Mouse (Mus musculus) limb, embryonic 14.5 days (tissue): ENCODE measurements around the gene Galnt9. TPM values are rescaled to one million over a fixed set of nuclear protein-coding genes. Genes with fewer than 3 reads are reported as not detected.

Experiments used
- ATAC-seq: fragments of 200-750 bp; cut with Nextera tagmentation; 2 replicates; pipeline ENCODE4 v1.8.0; 2017; ENCODE audit warnings: low read depth, moderate number of reproducible peaks, moderate TSS enrichment; ENCODE audit not compliant: low FRiP score
- DNase-seq: peaks from one replicate; pipeline ENCODE4 v3.0.0-alpha.2; 2015; ENCODE audit warnings: low spot score
- H3K27ac ChIP-seq: fragments of 300-500 bp; sonication (generic); replicated peaks from 2 replicates; pipeline ENCODE4 v1.5.1; 2014; ENCODE audit warnings: low read depth, mild to moderate bottlenecking, low read length, moderate library complexity, mixed read lengths
- H3K27me3 ChIP-seq: fragments of 300-500 bp; sonication (generic); 2 replicates; pipeline ENCODE4 v1.6.1; 2014; ENCODE audit warnings: low read length, mixed read lengths; ENCODE audit not compliant: control insufficient read depth, insufficient read depth
- H3K36me3 ChIP-seq: fragments of 300-500 bp; sonication (generic); 2 replicates; pipeline ENCODE4 v1.6.1; 2014; ENCODE audit warnings: mild to moderate bottlenecking, low read length, moderate library complexity, mixed read lengths; ENCODE audit not compliant: control insufficient read depth, insufficient read depth
- H3K4me1 ChIP-seq: fragments of 300-500 bp; sonication (generic); 2 replicates; pipeline ENCODE4 v1.6.1; 2014; ENCODE audit warnings: antibody characterized with exemption, low read length, mixed read lengths; ENCODE audit not compliant: control insufficient read depth, insufficient read depth
- H3K4me2 ChIP-seq: fragments of 300-500 bp; sonication (generic); replicated peaks from 2 replicates; pipeline ENCODE4 v1.6.1; 2014; ENCODE audit warnings: low read depth, mild to moderate bottlenecking, low read length, moderate library complexity; ENCODE audit not compliant: severe bottlenecking
- H3K4me3 ChIP-seq: fragments of 300-500 bp; sonication (generic); replicated peaks from 2 replicates; pipeline ENCODE4 v1.5.1; 2014; ENCODE audit warnings: low read length
- H3K9ac ChIP-seq: fragments of 300-500 bp; sonication (generic); 2 replicates; pipeline ENCODE4 v1.6.1; 2014; ENCODE audit warnings: mild to moderate bottlenecking, low read depth, low read length, moderate library complexity; ENCODE audit not compliant: severe bottlenecking
- H3K9me3 ChIP-seq: fragments of 300-500 bp; sonication (generic); 2 replicates; pipeline ENCODE4 v1.6.1; 2016; ENCODE audit warnings: low read length; ENCODE audit not compliant: control insufficient read depth
- POLR2A ChIP-seq: fragments of 200-500 bp; IDR thresholded peaks from 2 replicates; pipeline ENCODE4 v1.8.0; 2012; ENCODE audit warnings: inconsistent platforms, mild to moderate bottlenecking, moderate library complexity, borderline replicate concordance; ENCODE audit not compliant: insufficient read depth, insufficient read length; ENCODE audit errors: extremely low read depth
- WGBS: fragments of 180-500 bp; shearing (Covaris S2); extraction: QIAGEN DNeasy Blood & Tissue Kit; methylation state at CpG from one replicate; pipeline ENCODE4 v1.1.7; 2014; 5-methylcytosine and 5-hydroxymethylcytosine counted together
- polyA plus RNA-seq, 2 experiments: library from polyadenylated mRNA; depleted of rRNA in 1 of 2; stranded (reverse) in 1 of 2; unstranded in 1 of 2; fragments of >200 nt; fragmentation: Nextera tagmentation in 1 of 2; extraction: Ambion mirVana in 1 of 2; gene quantifications; 2 replicates each; pipeline versions ENCODE4 v1.2.1 to v1.2.3; 2012 to 2014

The Galnt9 gene
- polyA plus RNA-seq, 2 experiments = 1.7 to 2.0 TPM

GRCm38 (mm10) chr5:110596086-110596780 lies 52.1 kb downstream of the Galnt9 start:
- no peak overlapping the region for H3K27ac ChIP-seq
- WGBS = 93% methylated on average over 15 of the region's 15 CpGs
- TF ChIP-seq POLR2A = no peak
- no peaks in the 10 kb centered on the region for H3K4me1 ChIP-seq
- no peaks in the 10 kb centered on the region for H3K27me3 ChIP-seq
- H3K9me3 ChIP-seq = no peaks in the 10 kb centered on the region
- DNase-seq = no peak
- ATAC-seq = no peak
- H3K4me3 ChIP-seq = no peak overlapping the region
- H3K9ac ChIP-seq = no peak overlapping the region
- no peak overlapping the region for H3K4me2 ChIP-seq
- H3K36me3 ChIP-seq = no peaks in the 10 kb centered on the region

GRCm38 (mm10) chr5:110597502-110597901 lies 53.3 kb downstream of the Galnt9 start:
- 37% methylated on average over 2 of the region's 2 CpGs for WGBS

GRCm38 (mm10) chr5:110598298-110599095 lies 54.3 kb downstream of the Galnt9 start:
- Histone ChIP-seq H3K9me3 (no peaks in the 10 kb centered on the region), H3K27ac (no peak overlapping the region), H3K4me3 (no peak overlapping the region), H3K9ac (no peak overlapping the region), H3K27me3 (no peaks in the 10 kb centered on the region), H3K36me3 (no peaks in the 10 kb centered on the region), H3K4me2 (no peak overlapping the region), H3K4me1 (no peaks in the 10 kb centered on the region)
- DNase-seq (no peak), ATAC-seq (no peak)
- WGBS = 29% methylated on average over 12 of the region's 12 CpGs
- no peak for TF ChIP-seq POLR2A

More at GRCm38 (mm10) chr5:110597502-110597901, 53.3 kb downstream of the Galnt9 start:
- ATAC-seq = no peak
- Histone ChIP-seq H3K9me3 (no peaks in the 10 kb centered on the region), H3K27me3 (no peaks in the 10 kb centered on the region), H3K4me2 (no peak overlapping the region), H3K9ac (no peak overlapping the region), H3K36me3 (no peaks in the 10 kb centered on the region), H3K27ac (no peak overlapping the region), H3K4me3 (no peak overlapping the region), H3K4me1 (no peaks in the 10 kb centered on the region)
- no peak for DNase-seq
- TF ChIP-seq POLR2A = no peak

GRCm38 (mm10) chr5:110603016-110603685 lies 59.0 kb downstream of the Galnt9 start:
- WGBS = 69% methylated on average over 7 of the region's 7 CpGs
- no peak overlapping the region for H3K27ac ChIP-seq
- DNase-seq = no peak

GRCm38 (mm10) chr5:110604311-110604710 lies 60.2 kb downstream of the Galnt9 start:
- no peak for ATAC-seq
- Histone ChIP-seq H3K4me3 (no peak overlapping the region), H3K27me3 (no peaks in the 10 kb centered on the region)

More at GRCm38 (mm10) chr5:110603016-110603685, 59.0 kb downstream of the Galnt9 start:
- Histone ChIP-seq H3K36me3 (no peaks in the 10 kb centered on the region), H3K4me3 (no peak overlapping the region), H3K27me3 (no peaks in the 10 kb centered on the region), H3K9me3 (no peaks in the 10 kb centered on the region), H3K4me1 (no peaks in the 10 kb centered on the region), H3K9ac (no peak overlapping the region), H3K4me2 (no peak overlapping the region)
- no peak for TF ChIP-seq POLR2A
- ATAC-seq = no peak

More at GRCm38 (mm10) chr5:110604311-110604710, 60.2 kb downstream of the Galnt9 start:
- TF ChIP-seq POLR2A = no peak
- no peak overlapping the region for H3K4me2 ChIP-seq
- H3K27ac ChIP-seq = no peak overlapping the region
- 92% methylated on average over 2 of the region's 2 CpGs for WGBS
- H3K9me3 ChIP-seq = no peaks in the 10 kb centered on the region
- no peaks in the 10 kb centered on the region for H3K4me1 ChIP-seq
- no peak overlapping the region for H3K9ac ChIP-seq
- no peak for DNase-seq
- H3K36me3 ChIP-seq = no peaks in the 10 kb centered on the region
